Mouse (Mus musculus) T-cell, adult 2 months (primary cell): ENCODE results near the gene Mroh3.

Source experiments
- DNase-seq: peaks from one replicate; pipeline ENCODE4 v3.0.0; 2022; ENCODE audit warnings: low spot score

Gene Mroh3

DNA sequence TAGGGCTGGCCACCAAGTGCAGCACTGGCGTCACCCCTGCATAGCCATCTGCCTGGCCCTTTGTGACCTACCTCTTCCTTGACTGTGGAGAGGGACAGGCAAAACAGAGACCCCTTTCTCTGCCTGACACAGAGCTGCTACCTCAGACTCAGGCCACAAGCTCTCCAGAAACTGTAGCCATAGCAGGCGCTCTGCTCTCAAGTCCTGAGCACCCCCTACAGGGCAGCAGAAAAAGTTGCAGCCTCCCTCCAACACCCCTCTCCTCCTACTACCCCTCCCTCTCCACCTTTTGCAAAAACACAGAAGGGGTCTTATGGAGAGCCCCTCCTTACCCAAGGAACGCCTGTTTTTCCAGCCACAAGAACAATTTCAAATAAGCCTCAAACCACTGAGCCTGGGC is at the start of gene Mroh3:
TSS of gene Mroh3 (minus strand) at position 26 of the 400 bp plus-strand sequence.
- peak; percentile 37 for DNase-seq

DNA sequence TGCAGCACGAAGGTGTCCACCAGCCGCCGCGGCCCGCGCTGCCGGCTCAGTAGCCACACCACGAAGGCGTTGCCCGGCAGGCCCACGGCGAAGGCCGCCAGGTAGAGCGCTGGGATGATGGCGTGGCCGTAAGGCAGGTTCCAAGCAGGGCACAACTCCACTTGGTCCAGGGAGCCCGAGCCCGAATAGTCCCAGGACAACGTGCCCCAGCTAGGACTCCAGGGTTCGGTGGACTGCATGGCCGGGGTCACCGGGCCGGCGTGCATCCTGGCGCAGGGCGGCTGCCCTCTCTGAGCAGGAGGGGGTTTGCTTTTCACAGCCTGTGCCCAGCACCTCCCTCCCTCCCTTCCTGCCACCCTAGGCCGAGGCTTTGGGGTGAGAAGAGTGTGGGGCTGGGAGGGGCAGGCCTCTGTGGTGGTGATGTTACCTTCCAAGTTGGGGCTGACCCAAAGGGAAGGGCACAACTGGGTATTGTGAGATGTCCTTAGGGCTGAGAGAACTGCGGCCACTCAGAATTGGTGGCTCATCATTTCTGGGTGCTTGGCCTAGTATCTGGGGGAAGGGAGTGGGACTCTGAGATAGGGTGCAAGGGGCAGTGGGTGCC is 48.1 kb upstream of the Mroh3 start, which contains the start of gene Gpr25:
TSS of gene Gpr25 (minus strand) at position 239 of the 604 bp plus-strand sequence.
- no peak for DNase-seq

DNA sequence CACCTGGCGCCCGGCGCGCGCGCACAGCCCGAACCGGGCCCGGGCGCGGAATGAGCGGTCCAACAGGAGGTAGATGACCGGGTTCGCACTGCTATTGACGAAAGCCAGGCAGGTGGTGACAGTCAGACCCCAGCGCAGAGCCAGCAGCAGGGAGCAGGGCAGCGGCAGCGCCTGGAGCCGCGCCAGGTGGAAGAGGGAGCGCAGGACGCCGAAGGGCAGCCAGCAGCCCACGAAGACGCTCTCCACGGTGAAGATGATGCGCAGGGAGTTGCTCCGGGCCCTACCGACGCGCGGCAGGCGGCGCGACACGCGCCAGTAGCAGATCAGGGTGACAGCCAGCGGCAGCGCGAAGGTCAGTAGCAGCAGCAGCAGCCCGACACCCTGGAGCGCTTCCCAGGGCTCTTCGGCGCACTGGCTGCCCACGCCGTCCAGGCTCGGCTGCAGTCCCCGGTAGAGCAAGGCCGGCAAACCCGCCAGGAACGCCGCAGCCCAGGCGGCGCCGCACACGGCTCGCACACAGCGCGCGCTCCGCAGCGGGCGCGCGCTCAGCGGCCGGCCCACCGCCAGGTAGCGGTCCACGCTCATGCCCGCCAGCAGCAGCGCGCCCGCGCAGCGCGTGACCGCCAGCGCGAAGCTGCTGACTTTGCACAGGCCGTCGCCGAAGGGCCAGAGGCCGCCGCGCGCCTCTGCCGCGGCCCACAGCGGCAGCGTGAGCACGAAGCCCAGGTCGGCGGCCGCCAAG is 47.4 kb upstream of the Mroh3 start:
- DNase-seq = no peak

DNA sequence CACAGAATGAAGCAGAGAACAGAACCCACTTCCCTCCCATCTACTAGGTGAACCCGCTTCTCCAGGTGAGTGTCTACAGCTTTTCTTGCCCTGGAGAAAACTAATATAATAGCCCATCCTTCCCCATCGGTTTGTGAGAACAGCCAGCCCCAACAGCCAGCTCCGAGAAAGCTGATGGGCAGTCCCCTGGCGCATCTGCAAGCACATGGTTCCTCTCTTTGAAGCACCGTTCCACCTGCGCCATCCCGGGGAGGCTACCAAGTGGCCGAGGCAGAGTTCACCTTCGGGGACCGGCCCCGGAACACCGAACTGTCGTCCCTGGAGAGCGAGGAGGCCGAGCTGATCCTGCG is 46.9 kb upstream of the Mroh3 start:
- no peak for DNase-seq

DNA sequence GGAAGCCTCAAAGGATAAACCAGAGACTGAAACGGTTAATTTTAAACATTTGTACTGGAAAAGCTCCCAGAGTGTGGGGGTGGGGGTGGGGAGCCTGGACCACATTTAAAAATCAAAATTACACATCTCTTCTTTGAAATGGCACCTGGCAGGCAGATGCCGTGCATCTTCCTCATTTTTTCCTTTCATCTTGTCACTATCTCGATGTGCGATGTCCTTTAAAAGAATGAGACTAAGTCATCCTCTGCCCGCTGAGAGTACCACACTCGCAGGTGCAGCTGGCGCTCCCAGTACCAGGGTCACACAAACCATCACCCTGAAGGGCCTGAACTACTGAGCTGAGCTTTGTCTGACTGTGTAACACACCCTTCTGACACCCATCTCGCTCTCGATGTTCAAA is 45.9 kb upstream of the Mroh3 start:
- DNase-seq = no peak

DNA sequence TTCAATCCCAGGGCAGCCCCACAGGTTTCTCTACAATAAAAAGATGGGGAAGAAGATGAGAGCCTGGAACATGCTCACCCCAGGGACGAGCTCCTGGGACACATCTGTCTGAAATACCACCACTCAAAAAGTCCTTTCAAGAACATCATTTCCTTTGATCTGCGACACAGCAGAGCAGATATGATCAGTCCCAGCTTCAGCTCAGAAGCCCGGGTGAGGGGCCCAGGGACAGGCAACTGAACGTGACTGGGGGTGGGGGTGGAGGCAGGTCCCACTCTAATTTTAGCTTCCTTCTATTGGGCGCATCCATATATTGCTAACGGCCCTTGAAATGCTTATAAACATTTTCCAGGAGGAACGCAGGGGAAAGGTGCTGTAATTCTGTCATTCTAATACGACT is 43.0 kb upstream of the Mroh3 start:
- DNase-seq = no peak

DNA sequence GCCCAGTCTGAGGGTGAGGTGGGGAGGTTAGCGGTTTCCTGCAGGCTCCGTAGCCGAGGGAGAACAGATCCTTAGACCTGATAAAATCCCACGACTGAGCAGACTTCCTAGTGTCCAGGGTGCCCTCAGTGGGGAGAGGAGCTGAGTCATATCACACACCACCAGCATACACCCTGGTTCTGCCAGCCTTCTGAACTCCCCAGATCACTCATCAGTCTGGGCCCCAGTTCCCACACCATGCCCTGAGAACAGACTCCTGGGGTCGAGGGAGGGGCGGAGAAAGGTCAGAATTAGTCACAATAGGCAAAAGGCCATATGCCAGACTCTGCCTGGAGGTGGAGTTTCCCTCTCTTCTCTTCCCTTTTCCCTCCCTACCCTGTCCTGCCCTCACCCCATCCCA is 42.5 kb upstream of the Mroh3 start:
- DNase-seq = no peak

DNA sequence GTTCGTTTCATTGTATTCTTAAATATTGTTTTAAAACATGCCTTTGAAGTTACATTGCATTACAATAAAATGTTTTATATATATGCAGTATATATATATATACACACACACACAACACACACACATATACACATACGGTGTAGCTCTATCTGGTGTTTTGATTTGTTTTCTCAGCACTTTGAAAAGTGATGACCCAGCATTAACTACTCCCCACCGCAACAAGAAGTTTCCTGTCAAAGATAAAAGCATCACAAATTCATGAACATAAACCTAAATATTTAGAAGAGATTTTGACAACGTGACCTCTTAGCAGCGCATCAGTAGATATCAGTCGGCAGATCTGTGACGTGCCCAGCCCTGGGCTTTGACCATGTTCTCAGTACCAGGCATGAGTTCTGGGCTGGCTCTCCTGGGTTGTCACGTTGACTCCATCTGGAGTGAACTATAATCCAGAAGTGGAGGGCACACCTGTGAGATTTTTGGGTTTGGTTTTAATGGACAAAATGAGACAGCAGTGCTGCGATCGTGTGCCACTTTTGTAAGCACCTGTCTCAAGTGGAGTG is 42.0 kb upstream of the Mroh3 start:
- no peak for DNase-seq

DNA sequence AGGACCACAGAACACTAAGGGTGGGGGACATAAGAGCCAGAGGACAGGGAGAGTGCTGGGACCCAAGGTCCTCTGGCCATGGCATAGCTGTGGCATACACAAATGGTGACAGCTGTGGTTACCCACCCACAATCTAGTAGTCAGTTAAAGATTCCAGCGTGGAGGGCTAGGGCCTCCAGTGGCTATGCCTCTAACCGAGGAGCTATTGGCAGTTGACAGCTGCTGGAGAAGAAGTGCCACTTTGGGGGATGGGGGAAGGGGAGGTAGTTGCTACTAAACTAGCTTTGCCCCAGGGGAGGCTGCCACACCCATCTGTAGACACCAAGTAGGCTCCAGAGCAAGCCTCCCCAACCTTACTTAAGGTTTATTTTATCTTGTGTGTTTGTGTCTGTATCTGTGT is 40.8 kb upstream of the Mroh3 start:
- DNase-seq = no peak

DNA sequence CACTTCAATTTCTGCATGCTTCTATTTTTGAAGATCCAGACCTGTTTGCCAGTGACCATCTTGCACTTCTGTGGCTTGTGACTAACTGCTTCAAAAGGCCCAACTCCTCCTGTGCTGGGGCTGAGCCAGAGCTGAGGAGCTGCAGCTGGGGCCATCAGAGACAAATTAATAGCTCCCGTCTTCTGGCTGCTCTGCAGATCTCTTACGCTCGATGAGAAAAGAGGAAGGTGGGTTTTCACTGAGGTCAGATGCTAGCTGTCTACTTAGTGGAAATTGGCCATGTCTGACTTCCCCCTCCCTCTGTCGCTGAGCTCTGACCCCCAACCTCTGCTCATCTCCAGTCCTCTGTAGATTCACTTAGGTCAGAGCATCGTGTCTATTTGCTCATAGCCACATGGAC is 37.0 kb upstream of the Mroh3 start:
- DNase-seq = no peak

DNA sequence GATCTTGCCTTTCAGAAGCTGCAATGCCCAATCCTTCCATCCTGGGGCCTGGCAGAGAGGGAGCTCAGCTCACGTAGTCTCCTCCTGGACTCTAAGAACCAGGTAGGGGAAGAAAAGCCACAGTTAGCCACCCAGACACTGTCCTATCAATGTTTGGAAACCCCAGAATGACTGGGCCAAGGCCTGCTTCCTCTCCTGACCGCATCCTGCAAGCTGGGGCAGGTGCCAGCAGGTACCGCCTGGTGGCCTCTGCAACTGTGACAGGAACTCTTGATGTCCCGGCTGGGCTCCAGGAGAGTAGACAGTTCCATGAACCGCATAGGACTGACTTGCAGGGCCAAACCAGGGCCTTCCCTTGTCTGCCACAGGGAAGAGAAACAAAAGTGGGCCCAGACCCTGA is 34.8 kb upstream of the Mroh3 start:
- DNase-seq = no peak

DNA sequence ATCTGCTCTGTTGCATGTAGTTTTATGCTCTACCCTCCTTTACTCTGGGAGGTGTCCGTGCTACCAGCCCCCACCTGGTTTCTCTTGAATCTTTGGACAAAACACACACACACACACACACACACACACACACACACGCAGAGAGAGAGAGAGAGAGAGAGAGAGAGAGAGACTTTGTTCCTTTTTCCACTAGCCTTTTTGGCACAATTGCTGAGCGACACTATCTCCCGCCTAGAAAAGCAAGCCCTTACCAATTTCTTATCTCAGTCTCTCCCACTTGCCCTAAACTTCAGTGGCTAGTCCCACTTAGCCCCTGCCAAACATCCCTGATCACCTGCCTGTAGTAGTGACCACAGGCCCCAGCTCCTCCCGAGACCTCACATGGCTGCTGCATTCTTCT is 31.8 kb upstream of the Mroh3 start:
- no peak for DNase-seq

DNA sequence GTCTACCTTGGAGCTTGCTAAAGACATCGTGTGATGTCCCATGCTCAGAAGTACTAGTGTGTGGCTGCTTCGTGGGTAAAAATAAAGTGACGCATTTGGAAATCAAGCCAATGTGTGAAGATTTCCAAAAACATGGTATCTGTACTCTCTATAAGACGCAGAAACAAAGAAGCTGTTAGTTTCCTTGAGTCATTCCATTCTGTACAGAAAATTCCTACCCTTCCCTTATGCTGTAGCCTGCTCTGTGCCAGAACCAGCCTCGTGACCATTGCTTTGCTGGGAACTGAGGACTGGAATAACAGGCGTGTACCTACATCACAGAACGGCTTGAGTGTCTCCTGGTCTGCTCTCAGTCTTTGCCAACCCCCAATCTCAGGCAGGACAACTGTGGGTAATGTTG is 29.2 kb upstream of the Mroh3 start:
- no peak for DNase-seq

DNA sequence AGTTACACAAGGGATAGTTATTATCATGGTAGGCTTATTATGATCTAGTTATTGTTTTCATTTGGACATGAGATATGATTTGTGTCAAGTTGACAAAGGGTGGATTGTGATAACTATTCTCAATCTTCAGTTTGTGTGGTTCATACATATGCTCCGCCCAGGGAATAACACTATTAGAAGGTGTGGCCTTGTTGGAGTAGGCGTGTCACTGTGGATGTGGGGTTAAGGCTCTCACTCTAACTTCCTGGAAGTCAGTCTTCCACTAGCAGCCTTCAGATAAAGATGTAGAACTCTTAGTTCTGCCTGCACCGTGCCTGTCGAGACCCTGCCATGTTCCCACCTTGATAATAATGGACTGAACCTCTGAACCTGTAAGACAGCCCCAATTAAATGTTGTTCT is 25.9 kb upstream of the Mroh3 start:
- no peak for DNase-seq

DNA sequence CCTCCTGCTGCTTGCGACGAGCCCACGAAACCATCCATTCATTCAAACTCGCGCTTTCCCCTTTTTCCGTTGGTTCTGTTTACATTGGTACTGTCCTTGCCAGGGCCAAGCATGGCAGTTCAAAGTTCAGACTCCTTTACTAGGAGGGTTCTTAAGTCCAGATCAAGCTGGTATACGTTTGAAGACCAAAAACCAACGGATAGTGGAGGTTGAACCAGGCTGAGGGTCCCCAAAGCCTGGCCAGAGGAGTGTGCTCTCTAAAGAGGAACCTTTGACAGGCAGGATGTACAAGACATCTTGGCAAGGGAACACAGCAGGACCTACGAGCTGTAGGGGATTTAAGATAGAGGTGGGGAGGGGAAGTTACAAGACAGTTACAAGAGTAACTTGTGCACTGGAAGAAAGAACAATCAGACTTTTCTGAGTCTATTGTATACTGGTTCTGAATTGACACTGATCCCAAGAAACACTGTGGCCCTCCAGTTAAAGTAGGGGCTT is 22.0 kb upstream of the Mroh3 start:
- DNase-seq = no peak

DNA sequence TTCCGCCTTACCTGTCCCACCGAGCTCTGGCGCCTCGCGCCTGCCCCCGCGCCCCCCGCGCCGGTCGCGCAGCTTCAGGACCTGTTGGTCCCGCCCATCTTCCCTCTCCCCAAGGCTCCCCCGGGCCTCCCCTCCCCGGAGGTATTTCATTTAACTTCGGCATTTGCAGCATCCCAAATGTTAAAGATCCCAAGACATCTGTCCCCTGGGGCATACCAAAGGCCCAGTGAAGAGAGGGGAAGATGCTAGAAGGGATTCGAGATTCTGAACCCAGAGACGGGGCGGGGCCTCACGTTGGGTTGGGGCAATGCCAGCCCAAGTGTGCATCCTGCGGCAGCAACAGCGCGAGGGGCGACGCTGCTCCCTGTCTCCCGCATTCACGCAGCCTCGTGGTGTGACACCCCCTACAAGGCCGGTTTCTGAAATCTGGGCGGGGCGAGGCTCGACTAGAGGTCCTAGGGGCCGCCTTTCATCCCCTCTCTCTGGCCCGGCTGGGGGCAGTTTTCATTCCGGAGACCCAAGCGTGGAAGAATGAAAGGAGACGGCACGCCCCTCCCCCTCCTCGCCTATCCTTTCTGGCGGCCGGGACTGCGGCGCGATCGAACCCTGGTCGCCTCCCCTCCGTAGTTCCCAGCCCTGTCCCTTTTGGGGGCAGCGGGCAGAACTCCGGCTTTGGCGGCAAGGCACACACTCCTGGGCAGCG is 21.4 kb upstream of the Mroh3 start, which contains the start of gene Inava:
TSS of gene Inava (minus strand) at position 373 of the 703 bp plus-strand sequence.
- DNase-seq = peak; percentile 29

DNA sequence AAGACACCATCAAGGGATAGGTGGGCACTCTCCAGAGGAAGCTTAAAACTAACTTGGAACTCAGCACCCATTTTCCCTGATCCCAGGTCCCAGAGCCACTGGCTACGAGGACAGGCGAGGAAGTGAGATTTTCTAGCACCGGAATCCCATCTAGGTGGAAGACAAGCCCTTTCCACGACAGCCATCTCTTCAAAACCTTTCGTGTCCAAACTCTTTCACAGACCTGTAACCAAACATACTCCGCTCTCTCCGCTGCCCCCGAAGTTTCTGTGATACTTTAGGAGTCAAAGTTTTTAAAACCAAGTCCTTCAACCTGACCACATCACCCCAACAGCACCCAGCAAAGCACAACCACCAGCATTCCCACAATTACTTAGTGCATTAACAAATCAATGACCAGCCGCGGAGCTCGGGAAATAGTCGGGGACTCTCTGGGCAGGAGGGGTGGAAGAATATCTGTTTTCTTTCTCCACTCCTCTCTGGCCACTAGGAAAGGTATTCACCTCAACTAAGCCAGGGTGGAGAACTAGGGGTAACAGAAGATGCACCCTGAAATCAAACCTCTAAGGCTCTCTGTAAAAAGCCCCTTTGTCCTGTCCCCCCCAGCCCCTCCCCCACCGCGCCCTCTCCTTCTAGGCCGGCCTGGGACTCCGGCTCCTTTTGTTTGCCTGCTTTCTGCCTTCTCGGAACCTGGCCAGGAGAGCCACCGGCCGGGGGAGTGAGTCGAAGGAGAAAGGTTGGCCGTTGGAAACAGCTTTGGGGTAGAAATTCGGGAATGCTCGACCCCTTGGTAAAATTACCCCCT is 20.6 kb upstream of the Mroh3 start:
- DNase-seq = no peak

DNA sequence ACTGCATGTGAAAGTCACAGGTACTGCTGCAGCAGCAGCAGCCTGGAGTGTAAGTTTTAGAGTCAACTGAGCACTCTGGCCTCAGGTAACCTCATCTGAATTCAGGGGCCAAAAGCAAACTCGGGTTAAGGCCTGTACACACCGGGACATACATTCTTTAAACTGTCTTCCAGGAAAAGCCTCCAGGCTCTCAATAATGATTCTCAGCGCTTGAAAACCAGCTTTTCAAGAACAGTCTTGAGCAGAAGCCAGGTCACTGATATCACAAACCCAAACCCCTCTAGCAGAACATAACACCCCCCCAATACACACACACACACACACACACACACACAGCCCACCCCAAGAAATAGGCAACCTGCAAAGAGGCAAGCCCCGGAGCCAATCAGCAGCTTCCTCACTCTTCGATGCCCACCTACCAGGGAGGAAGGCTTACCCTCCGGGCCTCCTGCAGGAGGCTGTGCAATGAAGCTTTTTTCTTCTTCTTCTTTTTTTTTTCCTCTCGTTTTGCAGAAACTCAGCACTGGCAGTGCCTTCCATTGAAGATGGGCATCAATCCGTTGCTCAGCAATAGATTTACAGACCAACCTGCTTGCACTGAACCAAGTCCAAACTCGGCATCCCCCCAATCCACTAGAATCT is 19.8 kb upstream of the Mroh3 start:
- no peak for DNase-seq

DNA sequence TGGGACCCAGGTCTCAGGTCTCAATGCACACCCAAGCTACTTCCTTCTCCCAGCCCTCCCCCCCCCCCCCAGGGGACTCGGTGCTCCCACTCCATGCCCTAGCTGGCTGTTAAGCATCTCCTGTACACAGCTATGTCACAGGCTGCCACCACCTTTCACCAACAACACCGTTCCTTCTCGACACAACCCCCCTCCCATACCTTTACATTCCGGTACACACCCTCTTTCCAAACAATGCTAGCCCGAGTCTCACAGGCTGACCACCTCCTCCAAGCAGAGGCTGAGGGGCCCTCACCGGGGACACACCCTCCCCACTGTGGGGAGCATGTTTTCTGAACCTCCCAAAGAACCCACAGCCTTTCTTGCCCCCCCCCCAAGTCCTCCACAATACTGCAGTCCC is 19.0 kb upstream of the Mroh3 start:
- DNase-seq = no peak

DNA sequence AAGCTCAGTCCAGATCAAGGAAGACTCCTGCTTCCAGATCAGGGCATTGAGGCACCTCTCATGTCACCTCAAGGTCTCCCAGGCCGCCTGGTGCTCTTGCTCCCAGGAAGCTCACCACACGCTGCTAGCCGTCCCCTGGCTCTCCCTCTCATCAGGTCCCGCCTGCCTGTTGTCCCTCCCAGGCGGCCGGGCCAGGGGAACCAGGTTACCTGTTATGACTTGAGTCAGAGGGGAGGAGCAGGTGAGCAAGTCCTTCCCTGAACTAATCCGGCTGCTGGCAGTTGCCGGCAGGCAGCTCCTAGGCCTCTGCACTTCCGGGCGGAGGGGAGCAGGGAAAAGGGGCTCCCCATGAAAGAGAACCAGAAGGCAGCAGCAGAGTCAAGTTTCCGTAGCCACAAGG is 17.6 kb upstream of the Mroh3 start:
- DNase-seq = no peak

DNA sequence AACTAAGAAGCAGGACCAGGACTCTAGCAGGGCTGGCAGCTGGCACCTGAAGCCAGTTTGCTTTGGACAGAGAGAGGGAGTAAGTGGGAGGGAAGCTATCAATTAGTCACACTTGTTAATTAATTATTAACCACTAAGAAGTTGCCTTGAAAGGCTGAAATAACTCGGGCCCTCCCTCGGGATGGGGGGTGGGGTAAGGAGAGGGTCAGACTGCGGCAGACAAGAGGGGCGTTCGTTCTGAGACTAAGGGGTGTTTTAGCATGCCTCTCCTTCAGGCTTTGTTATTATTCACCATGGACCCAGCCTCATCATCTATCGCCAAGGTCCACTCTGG is 16.4 kb upstream of the Mroh3 start:
- DNase-seq = no peak
